Mouse (Mus musculus) heart, adult 2 months (tissue): ENCODE measurements at regions not wholly inside any gene's neighbourhood (a gene's known extent, or its start where the extent isn't known, plus 50 kb on each side); places are given as distances from the start of the nearest gene placed in this dataset.

Source experiments
- CTCF ChIP-seq: fragments of 200-600 bp; IDR thresholded peaks from 2 replicates; pipeline ENCODE4 v1.8.1; 2022; ENCODE audit warnings: antibody characterized with exemption, mild to moderate bottlenecking, moderate library complexity
- EP300 ChIP-seq: fragments of 200-500 bp; IDR thresholded peaks from 2 replicates; pipeline ENCODE4 v1.6.1; 2011; ENCODE audit warnings: low read depth, low read length, control low read depth; ENCODE audit not compliant: insufficient read depth
- POLR2A ChIP-seq: fragments of 200-500 bp; IDR thresholded peaks from 2 replicates; pipeline ENCODE4 v1.6.1; 2011; ENCODE audit warnings: mild to moderate bottlenecking, low read depth, low read length, control low read depth; ENCODE audit not compliant: insufficient read depth

DNA sequence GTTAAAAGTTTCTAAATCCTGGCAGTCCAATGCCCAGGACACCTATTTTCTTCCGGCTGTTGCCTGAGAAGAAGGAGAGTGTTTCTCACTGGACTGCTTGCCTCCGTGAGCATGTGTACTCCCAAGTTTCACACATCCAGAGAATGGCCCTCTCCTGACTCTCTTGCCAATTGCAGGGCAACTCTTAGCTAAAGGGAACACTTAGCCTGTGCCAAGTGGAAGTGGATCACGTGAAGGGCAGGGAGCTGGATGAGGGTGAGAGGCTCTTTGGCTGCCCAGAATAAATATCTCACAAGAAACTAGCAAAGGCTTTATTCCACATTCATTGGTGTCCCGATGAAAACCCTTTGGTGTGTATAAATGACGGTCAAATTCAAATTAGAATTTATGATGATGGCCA lies 164.1 kb downstream of the Mid1ip1 start:
- TF ChIP-seq CTCF (no peak), POLR2A (no peak), EP300 (no peak)
